Mouse (Mus musculus): ENCODE measurements around the gene Hapln1. TPM values are rescaled to one million over a fixed set of nuclear protein-coding genes. Genes with fewer than 3 reads are reported as not detected.

Hapln1 gene
- polyA plus RNA-seq, 1 experiment from 2014 or later = 15.3 TPM

- no peak overlapping the region for H3K9ac ChIP-seq (ENCODE audit: low read depth, low read length)
- H3K4me2 ChIP-seq (replicated peaks; ENCODE audit: low read depth, low read length) = no peak overlapping the region
- H3K27me3 ChIP-seq (ENCODE audit: control insufficient read depth, insufficient read depth, low read length) = no peaks in the 10 kb centered on the region
- DNase-seq (ENCODE audit: low spot score) = no peak
- ATAC-seq (ENCODE audit: low FRiP score) = no peak; the same call in 1 of the 2 replicates
- 72% methylated on average over 10 of the region's 10 CpGs for WGBS
- H3K4me1 ChIP-seq (replicated peaks; ENCODE audit: control insufficient read depth, insufficient read depth, low read length) = no peaks in the 10 kb centered on the region
- H3K4me3 ChIP-seq (ENCODE audit: low read depth, low read length) = no peak overlapping the region
- H3K36me3 ChIP-seq (ENCODE audit: control insufficient read depth, insufficient read depth, low read length) = no peaks in the 10 kb centered on the region
- no peak overlapping the region for H3K27ac ChIP-seq (ENCODE audit: low read depth, low read length)
- no peaks in the 10 kb centered on the region for H3K9me3 ChIP-seq (ENCODE audit: control insufficient read depth, low read length)
Observed at GRCm38 (mm10) chr13:89583747-89584738, 44.4 kb downstream of the Hapln1 start.

- Histone ChIP-seq H3K4me1 (replicated peaks; ENCODE audit: control insufficient read depth, insufficient read depth, low read length) (no peaks in the 10 kb centered on the region), H3K36me3 (ENCODE audit: control insufficient read depth, insufficient read depth, low read length) (no peaks in the 10 kb centered on the region), H3K27ac (ENCODE audit: low read depth, low read length) (no peak overlapping the region), H3K9me3 (ENCODE audit: control insufficient read depth, low read length) (no peaks in the 10 kb centered on the region), H3K4me3 (ENCODE audit: low read depth, low read length) (no peak overlapping the region), H3K9ac (ENCODE audit: low read depth, low read length) (no peak overlapping the region), H3K27me3 (ENCODE audit: control insufficient read depth, insufficient read depth, low read length) (no peaks in the 10 kb centered on the region), H3K4me2 (replicated peaks; ENCODE audit: low read depth, low read length) (no peak overlapping the region)
- ATAC-seq (ENCODE audit: low FRiP score) (no peak), DNase-seq (ENCODE audit: low spot score) (no peak)
- 64% methylated on average over 1 of the region's 1 CpGs for WGBS
Observed at GRCm38 (mm10) chr13:89585144-89585543, 45.5 kb downstream of the Hapln1 start.

- no peaks in the 10 kb centered on the region for H3K9me3 ChIP-seq (ENCODE audit: control insufficient read depth, low read length)
- DNase-seq (ENCODE audit: low spot score) (no peak), ATAC-seq (ENCODE audit: low FRiP score) (no peak)
Observed at GRCm38 (mm10) chr13:89595105-89595504, 55.5 kb downstream of the Hapln1 start.

GRCm38 (mm10) chr13:89597354-89597753 lies 57.8 kb downstream of the Hapln1 start:
- no peaks in the 10 kb centered on the region for H3K36me3 ChIP-seq (ENCODE audit: control insufficient read depth, insufficient read depth, low read length)
- DNase-seq (ENCODE audit: low spot score) (no peak), ATAC-seq (ENCODE audit: low FRiP score) (no peak)
- no peak overlapping the region for H3K9ac ChIP-seq (ENCODE audit: low read depth, low read length)
- H3K4me1 ChIP-seq (replicated peaks; ENCODE audit: control insufficient read depth, insufficient read depth, low read length) = no peaks in the 10 kb centered on the region
- H3K27ac ChIP-seq (ENCODE audit: low read depth, low read length) = no peak overlapping the region
- no peak overlapping the region for H3K4me2 ChIP-seq (replicated peaks; ENCODE audit: low read depth, low read length)
- no peaks in the 10 kb centered on the region for H3K27me3 ChIP-seq (ENCODE audit: control insufficient read depth, insufficient read depth, low read length)
- no peaks in the 10 kb centered on the region for H3K9me3 ChIP-seq (ENCODE audit: control insufficient read depth, low read length)
- H3K4me3 ChIP-seq (ENCODE audit: low read depth, low read length) = no peak overlapping the region

More at GRCm38 (mm10) chr13:89595105-89595504, 55.5 kb downstream of the Hapln1 start:
- no peaks in the 10 kb centered on the region for H3K36me3 ChIP-seq (ENCODE audit: control insufficient read depth, insufficient read depth, low read length)
- H3K4me2 ChIP-seq (replicated peaks; ENCODE audit: low read depth, low read length) = no peak overlapping the region
- H3K4me3 ChIP-seq (ENCODE audit: low read depth, low read length) = no peak overlapping the region
- no peak overlapping the region for H3K27ac ChIP-seq (ENCODE audit: low read depth, low read length)
- H3K27me3 ChIP-seq (ENCODE audit: control insufficient read depth, insufficient read depth, low read length) = no peaks in the 10 kb centered on the region
- 56% methylated on average over 4 of the region's 4 CpGs for WGBS
- no peaks in the 10 kb centered on the region for H3K4me1 ChIP-seq (replicated peaks; ENCODE audit: control insufficient read depth, insufficient read depth, low read length)
- H3K9ac ChIP-seq (ENCODE audit: low read depth, low read length) = no peak overlapping the region

GRCm38 (mm10) chr13:89600466-89600865 lies 60.9 kb downstream of the Hapln1 start:
- no peak overlapping the region for H3K4me3 ChIP-seq (ENCODE audit: low read depth, low read length)
- H3K4me2 ChIP-seq (replicated peaks; ENCODE audit: low read depth, low read length) = no peak overlapping the region
- no peaks in the 10 kb centered on the region for H3K27me3 ChIP-seq (ENCODE audit: control insufficient read depth, insufficient read depth, low read length)
- no peak for ATAC-seq (ENCODE audit: low FRiP score)
- no peaks in the 10 kb centered on the region for H3K9me3 ChIP-seq (ENCODE audit: control insufficient read depth, low read length)
- DNase-seq (ENCODE audit: low spot score) = no peak
- no peak overlapping the region for H3K27ac ChIP-seq (ENCODE audit: low read depth, low read length)
- 67% methylated on average over 7 of the region's 7 CpGs for WGBS
- no peaks in the 10 kb centered on the region for H3K4me1 ChIP-seq (replicated peaks; ENCODE audit: control insufficient read depth, insufficient read depth, low read length)
- H3K9ac ChIP-seq (ENCODE audit: low read depth, low read length) = no peak overlapping the region
- H3K36me3 ChIP-seq (ENCODE audit: control insufficient read depth, insufficient read depth, low read length) = no peaks in the 10 kb centered on the region

- Histone ChIP-seq H3K4me2 (replicated peaks; ENCODE audit: low read depth, low read length) (no peak overlapping the region), H3K36me3 (ENCODE audit: control insufficient read depth, insufficient read depth, low read length) (no peaks in the 10 kb centered on the region), H3K9ac (ENCODE audit: low read depth, low read length) (no peak overlapping the region), H3K4me1 (replicated peaks; ENCODE audit: control insufficient read depth, insufficient read depth, low read length) (no peaks in the 10 kb centered on the region), H3K27me3 (ENCODE audit: control insufficient read depth, insufficient read depth, low read length) (no peaks in the 10 kb centered on the region), H3K4me3 (ENCODE audit: low read depth, low read length) (no peak overlapping the region), H3K9me3 (ENCODE audit: control insufficient read depth, low read length) (no peaks in the 10 kb centered on the region), H3K27ac (ENCODE audit: low read depth, low read length) (no peak overlapping the region)
- no peak for ATAC-seq (ENCODE audit: low FRiP score)
- 92% methylated on average over 3 of the region's 3 CpGs for WGBS
- no peak for DNase-seq (ENCODE audit: low spot score)
Observed at GRCm38 (mm10) chr13:89603336-89603735, 63.7 kb downstream of the Hapln1 start.

- Histone ChIP-seq H3K4me3 (ENCODE audit: low read depth, low read length) (no peak overlapping the region), H3K9me3 (ENCODE audit: control insufficient read depth, low read length) (no peaks in the 10 kb centered on the region), H3K36me3 (ENCODE audit: control insufficient read depth, insufficient read depth, low read length) (no peaks in the 10 kb centered on the region), H3K4me2 (replicated peaks; ENCODE audit: low read depth, low read length) (no peak overlapping the region), H3K4me1 (replicated peaks; ENCODE audit: control insufficient read depth, insufficient read depth, low read length) (no peaks in the 10 kb centered on the region), H3K27me3 (ENCODE audit: control insufficient read depth, insufficient read depth, low read length) (no peaks in the 10 kb centered on the region), H3K9ac (ENCODE audit: low read depth, low read length) (no peak overlapping the region), H3K27ac (ENCODE audit: low read depth, low read length) (no peak overlapping the region)
- no peak for ATAC-seq (ENCODE audit: low FRiP score)
- DNase-seq (ENCODE audit: low spot score) = no peak
- WGBS = 70% methylated on average over 3 of the region's 3 CpGs
Observed at GRCm38 (mm10) chr13:89607399-89607798, 67.8 kb downstream of the Hapln1 start.

GRCm38 (mm10) chr13:89619064-89619463 lies 79.5 kb downstream of the Hapln1 start:
- no peak overlapping the region for H3K4me2 ChIP-seq (replicated peaks; ENCODE audit: low read depth, low read length)
- no peak overlapping the region for H3K27ac ChIP-seq (ENCODE audit: low read depth, low read length)
- H3K9ac ChIP-seq (ENCODE audit: low read depth, low read length) = no peak overlapping the region
- no peaks in the 10 kb centered on the region for H3K27me3 ChIP-seq (ENCODE audit: control insufficient read depth, insufficient read depth, low read length)
- H3K4me1 ChIP-seq (replicated peaks; ENCODE audit: control insufficient read depth, insufficient read depth, low read length) = no peaks in the 10 kb centered on the region
- ATAC-seq (ENCODE audit: low FRiP score) (no peak), DNase-seq (ENCODE audit: low spot score) (no peak)
- no peaks in the 10 kb centered on the region for H3K36me3 ChIP-seq (ENCODE audit: control insufficient read depth, insufficient read depth, low read length)
- H3K4me3 ChIP-seq (ENCODE audit: low read depth, low read length) = no peak overlapping the region
- H3K9me3 ChIP-seq (ENCODE audit: control insufficient read depth, low read length) = no peaks in the 10 kb centered on the region
- WGBS = 81% methylated on average over 3 of the region's 3 CpGs

GRCm38 (mm10) chr13:89634137-89634683 lies 94.6 kb downstream of the Hapln1 start:
- no peaks in the 10 kb centered on the region for H3K36me3 ChIP-seq (ENCODE audit: control insufficient read depth, insufficient read depth, low read length)
- H3K27ac ChIP-seq (ENCODE audit: low read depth, low read length) = no peak overlapping the region
- DNase-seq (ENCODE audit: low spot score) (peak; percentile 69), ATAC-seq (ENCODE audit: low FRiP score) (peak; percentile 79)
- no peak overlapping the region for H3K9ac ChIP-seq (ENCODE audit: low read depth, low read length)
- WGBS = 31% methylated on average over 4 of the region's 4 CpGs
- H3K4me3 ChIP-seq (ENCODE audit: low read depth, low read length) = no peak overlapping the region
- no peak overlapping the region for H3K4me2 ChIP-seq (replicated peaks; ENCODE audit: low read depth, low read length)
- no peaks in the 10 kb centered on the region for H3K4me1 ChIP-seq (replicated peaks; ENCODE audit: control insufficient read depth, insufficient read depth, low read length)
- H3K27me3 ChIP-seq (ENCODE audit: control insufficient read depth, insufficient read depth, low read length) = no peaks in the 10 kb centered on the region
- no peaks in the 10 kb centered on the region for H3K9me3 ChIP-seq (ENCODE audit: control insufficient read depth, low read length)

Measured in hindbrain, embryonic 11.5 days (tissue).